Mouse (Mus musculus): Measurements from ENCODE around the gene Mybbp1a. TPM values are rescaled to one million over a fixed set of nuclear protein-coding genes. Genes with fewer than 3 reads are reported as not detected.
A peak's percentile ranks its signal among the peaks of the same experiment; 100 is the strongest.

The Mybbp1a gene
- polyA plus RNA-seq, 1 experiment from 2014 or later = 145 TPM

DNA sequence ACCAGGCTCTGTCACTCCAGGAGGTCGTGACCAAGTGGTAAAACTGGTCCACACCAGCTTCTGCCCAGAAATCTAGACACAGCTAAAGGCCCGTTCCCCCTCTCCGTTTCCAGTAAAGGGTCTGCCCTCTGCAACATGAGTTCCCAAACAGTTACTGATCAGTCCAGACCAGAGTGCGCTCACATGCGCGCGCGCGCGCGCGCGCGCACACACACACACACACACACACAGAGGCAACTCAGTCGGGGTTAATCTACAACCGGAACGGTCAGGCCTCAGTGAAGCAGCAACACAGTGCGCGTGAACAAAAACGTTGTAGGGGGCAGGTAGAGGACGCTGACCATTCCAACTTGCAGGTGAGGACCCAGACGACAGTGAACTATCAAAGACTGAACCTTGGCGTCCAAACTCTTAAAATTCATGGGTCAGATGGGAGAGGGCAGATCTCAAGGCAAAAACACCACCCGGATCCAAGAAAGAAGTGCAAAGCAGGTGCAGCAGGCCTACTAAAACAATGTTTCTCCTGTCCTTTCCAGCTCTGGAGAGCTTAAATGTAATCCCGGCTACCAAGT is 30.5 kb upstream of the Mybbp1a start:
- H3K4me2 ChIP-seq (ENCODE audit: low read depth) = peak overlapping the region; percentile 99
- peak overlapping the region; percentile 58 for H3K9ac ChIP-seq (ENCODE audit: low read length)
- 0 out of 2 replicates have a peak, but pooled peaks cover 2% of the 10 kb centered on the region for H3K27me3 ChIP-seq (ENCODE audit: control insufficient read depth, insufficient read depth, low read length)
- peak; percentile 29 for DNase-seq (ENCODE audit: low spot score)
- peaks cover 11% of the 10 kb centered on the region for H3K4me1 ChIP-seq (ENCODE audit: control insufficient read depth, insufficient read depth, low read length)
- peak overlapping the region; percentile 59 for H3K4me3 ChIP-seq (ENCODE audit: low read depth, low read length)
- ATAC-seq (ENCODE audit: insufficient read depth, low FRiP score, low TSS enrichment) = no peak
- under 1% methylated on average over 25 of the region's 25 CpGs for WGBS
- no peaks in the 10 kb centered on the region for H3K36me3 ChIP-seq (ENCODE audit: control insufficient read depth, insufficient read depth, low read length)
- H3K27ac ChIP-seq (ENCODE audit: low read depth, low read length) = no peak overlapping the region
- no peaks in the 10 kb centered on the region for H3K9me3 ChIP-seq (ENCODE audit: control insufficient read depth, low read length)

DNA sequence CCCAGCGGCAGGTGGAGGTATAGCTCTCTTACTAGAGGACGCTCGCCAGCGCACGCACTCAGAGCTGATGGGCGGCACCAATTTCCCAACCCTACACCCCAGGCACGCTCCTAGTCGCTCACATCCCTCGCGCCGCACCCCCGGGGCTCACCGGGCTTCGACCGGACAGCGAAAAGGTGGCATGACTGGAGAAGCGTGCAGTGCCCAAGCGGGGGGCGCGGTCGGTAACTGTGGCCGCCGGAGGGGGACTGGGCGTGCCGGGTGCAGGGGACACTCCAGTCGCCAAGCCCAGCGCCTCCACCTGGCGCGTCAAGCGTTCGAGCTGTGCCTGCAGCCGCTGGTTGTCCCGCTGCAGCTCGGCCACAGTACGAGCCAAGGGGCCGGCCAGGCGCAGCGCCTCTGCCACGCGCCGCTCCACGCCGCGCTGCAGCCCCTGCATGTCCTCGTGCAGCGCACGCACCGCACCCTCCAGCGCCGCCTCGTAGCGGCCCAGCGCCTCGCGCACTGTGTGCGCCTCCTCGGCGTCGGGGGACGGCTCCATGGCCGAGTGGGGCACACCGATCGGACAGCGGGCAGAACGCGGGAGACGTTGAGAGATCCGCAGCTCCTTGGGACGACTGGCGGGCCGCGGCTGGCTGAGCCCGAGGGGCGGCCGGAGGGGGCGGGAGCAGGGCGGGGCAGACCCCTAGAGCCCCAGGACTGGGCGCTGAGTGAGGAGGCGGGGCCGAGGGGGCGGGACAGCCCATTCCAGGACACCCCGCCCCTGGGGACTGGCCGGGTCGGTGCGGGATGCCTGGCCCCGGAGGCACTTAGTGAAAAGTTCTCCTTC is 29.8 kb upstream of the Mybbp1a start, which contains the start of gene Smtnl2:
Gene Smtnl2, minus strand, starts transcription at position 621 of the 829 bp plus-strand sequence.
- ATAC-seq (ENCODE audit: insufficient read depth, low FRiP score, low TSS enrichment) = peak; percentile 90
- Histone ChIP-seq H3K36me3 (ENCODE audit: control insufficient read depth, insufficient read depth, low read length) (no peaks in the 10 kb centered on the region), H3K4me1 (ENCODE audit: control insufficient read depth, insufficient read depth, low read length) (peaks cover 11% of the 10 kb centered on the region), H3K4me2 (ENCODE audit: low read depth) (peak within 1 kb of the TSS; percentile 99), H3K9me3 (ENCODE audit: control insufficient read depth, low read length) (no peaks in the 10 kb centered on the region), H3K9ac (ENCODE audit: low read length) (peak within 1 kb of the TSS; percentile 58), H3K4me3 (ENCODE audit: low read depth, low read length) (peak within 1 kb of the TSS; percentile 59), H3K27ac (ENCODE audit: low read depth, low read length) (no peak within 1 kb of the TSS), H3K27me3 (ENCODE audit: control insufficient read depth, insufficient read depth, low read length) (0 out of 2 replicates have a peak, but pooled peaks cover 2% of the 10 kb centered on the region)
- DNase-seq (ENCODE audit: low spot score) = peak; percentile 82
- under 1% methylated on average over 85 of the region's 86 CpGs for WGBS

GRCm38 (mm10) chr11:72411945-72412344 is 29.2 kb upstream of the Mybbp1a start:
- Histone ChIP-seq H3K27me3 (ENCODE audit: control insufficient read depth, insufficient read depth, low read length) (0 out of 2 replicates have a peak, but pooled peaks cover 2% of the 10 kb centered on the region), H3K4me2 (ENCODE audit: low read depth) (peak overlapping the region; percentile 99), H3K9ac (ENCODE audit: low read length) (no peak overlapping the region), H3K4me3 (ENCODE audit: low read depth, low read length) (peak overlapping the region; percentile 59), H3K36me3 (ENCODE audit: control insufficient read depth, insufficient read depth, low read length) (no peaks in the 10 kb centered on the region), H3K9me3 (ENCODE audit: control insufficient read depth, low read length) (no peaks in the 10 kb centered on the region), H3K4me1 (ENCODE audit: control insufficient read depth, insufficient read depth, low read length) (peaks cover 8% of the 10 kb centered on the region), H3K27ac (ENCODE audit: low read depth, low read length) (no peak overlapping the region)
- WGBS = 32% methylated on average over 9 of the region's 9 CpGs
- DNase-seq (ENCODE audit: low spot score) = no peak
- peak; percentile 11; the same call in 1 of the 2 replicates for ATAC-seq (ENCODE audit: insufficient read depth, low FRiP score, low TSS enrichment)

DNA sequence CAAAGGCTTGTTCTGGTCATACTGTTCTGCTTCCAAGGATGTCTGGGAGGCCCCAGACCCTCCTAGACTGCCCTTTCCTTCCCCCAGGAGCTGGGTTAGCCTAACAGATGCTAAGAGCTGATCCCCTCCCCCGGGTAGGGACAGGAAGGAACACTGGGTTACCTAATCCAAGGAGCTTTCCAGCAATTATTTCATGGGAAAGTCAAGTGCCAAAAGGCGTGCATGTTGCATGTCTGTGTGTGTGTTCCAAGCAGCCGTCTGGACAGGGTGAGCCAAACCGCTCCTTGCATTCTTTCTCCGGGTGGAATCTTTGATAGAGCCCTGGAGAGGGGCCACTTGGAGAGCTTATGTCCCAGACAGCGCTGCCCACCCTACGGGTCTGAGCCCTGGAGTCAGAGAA is 28.1 kb upstream of the Mybbp1a start:
- ATAC-seq (ENCODE audit: insufficient read depth, low FRiP score, low TSS enrichment) = no peak
- H3K36me3 ChIP-seq (ENCODE audit: control insufficient read depth, insufficient read depth, low read length) = no peaks in the 10 kb centered on the region
- no peak overlapping the region for H3K27ac ChIP-seq (ENCODE audit: low read depth, low read length)
- 81% methylated on average over 7 of the region's 7 CpGs for WGBS
- peaks cover 10% of the 10 kb centered on the region for H3K4me1 ChIP-seq (ENCODE audit: control insufficient read depth, insufficient read depth, low read length)
- 0 out of 2 replicates have a peak, but pooled peaks cover 2% of the 10 kb centered on the region for H3K27me3 ChIP-seq (ENCODE audit: control insufficient read depth, insufficient read depth, low read length)
- DNase-seq (ENCODE audit: low spot score) = no peak
- no peak overlapping the region for H3K4me2 ChIP-seq (ENCODE audit: low read depth)
- no peak overlapping the region for H3K4me3 ChIP-seq (ENCODE audit: low read depth, low read length)
- H3K9ac ChIP-seq (ENCODE audit: low read length) = no peak overlapping the region
- H3K9me3 ChIP-seq (ENCODE audit: control insufficient read depth, low read length) = no peaks in the 10 kb centered on the region

DNA sequence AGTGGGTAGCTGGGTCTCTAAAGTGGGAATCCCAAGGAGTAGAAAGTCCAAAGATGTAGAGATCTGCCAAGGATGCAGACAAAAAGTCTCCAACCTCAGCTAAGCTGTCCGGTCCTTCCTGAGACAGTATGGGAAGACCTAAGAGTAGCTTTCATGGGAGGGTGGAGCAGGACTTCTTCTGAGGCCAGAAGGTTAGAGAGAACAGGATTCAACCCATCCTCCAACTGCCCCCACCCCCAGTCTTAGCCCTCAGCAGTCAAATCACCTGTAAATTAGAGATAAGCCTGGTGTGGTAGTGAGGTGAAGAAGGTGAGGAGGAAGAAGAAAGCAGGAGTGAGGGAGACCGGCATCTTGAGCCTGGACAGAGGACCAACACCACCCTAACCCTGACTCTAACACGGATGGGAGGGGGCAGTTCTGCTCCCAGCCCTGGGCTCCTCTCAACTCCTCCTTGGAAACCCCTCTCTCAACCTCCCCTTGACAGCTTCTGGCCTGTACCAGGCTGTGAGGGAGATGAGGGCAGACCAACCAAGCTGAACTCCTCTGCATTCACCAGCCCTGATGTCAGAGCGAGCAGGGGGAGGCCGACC is 27.5 kb upstream of the Mybbp1a start:
- Histone ChIP-seq H3K4me3 (ENCODE audit: low read depth, low read length) (no peak overlapping the region), H3K36me3 (ENCODE audit: control insufficient read depth, insufficient read depth, low read length) (no peaks in the 10 kb centered on the region), H3K4me1 (ENCODE audit: control insufficient read depth, insufficient read depth, low read length) (peaks cover 10% of the 10 kb centered on the region), H3K4me2 (ENCODE audit: low read depth) (no peak overlapping the region), H3K27ac (ENCODE audit: low read depth, low read length) (no peak overlapping the region), H3K9ac (ENCODE audit: low read length) (no peak overlapping the region), H3K27me3 (ENCODE audit: control insufficient read depth, insufficient read depth, low read length) (0 out of 2 replicates have a peak, but pooled peaks cover 2% of the 10 kb centered on the region), H3K9me3 (ENCODE audit: control insufficient read depth, low read length) (no peaks in the 10 kb centered on the region)
- DNase-seq (ENCODE audit: low spot score) (no peak), ATAC-seq (ENCODE audit: insufficient read depth, low FRiP score, low TSS enrichment) (no peak)
- WGBS = 64% methylated on average over 5 of the region's 5 CpGs

- H3K9me3 ChIP-seq (ENCODE audit: control insufficient read depth, low read length) = no peaks in the 10 kb centered on the region
- no peaks in the 10 kb centered on the region for H3K27me3 ChIP-seq (ENCODE audit: control insufficient read depth, insufficient read depth, low read length)
- no peak overlapping the region for H3K4me2 ChIP-seq (ENCODE audit: low read depth)
- ATAC-seq (ENCODE audit: insufficient read depth, low FRiP score, low TSS enrichment) = no peak
- no peak for DNase-seq (ENCODE audit: low spot score)
- no peak overlapping the region for H3K27ac ChIP-seq (ENCODE audit: low read depth, low read length)
- H3K4me3 ChIP-seq (ENCODE audit: low read depth, low read length) = no peak overlapping the region
- WGBS = 85% methylated on average over 8 of the region's 8 CpGs
- H3K9ac ChIP-seq (ENCODE audit: low read length) = no peak overlapping the region
- H3K36me3 ChIP-seq (ENCODE audit: control insufficient read depth, insufficient read depth, low read length) = no peaks in the 10 kb centered on the region
- H3K4me1 ChIP-seq (ENCODE audit: control insufficient read depth, insufficient read depth, low read length) = peaks cover 8% of the 10 kb centered on the region
Observed at GRCm38 (mm10) chr11:72415155-72415554, 26.0 kb upstream of the Mybbp1a start.

GRCm38 (mm10) chr11:72416666-72417065 is 24.5 kb upstream of the Mybbp1a start:
- Histone ChIP-seq H3K9me3 (ENCODE audit: control insufficient read depth, low read length) (no peaks in the 10 kb centered on the region), H3K4me1 (ENCODE audit: control insufficient read depth, insufficient read depth, low read length) (peaks cover 6% of the 10 kb centered on the region), H3K36me3 (ENCODE audit: control insufficient read depth, insufficient read depth, low read length) (no peaks in the 10 kb centered on the region), H3K9ac (ENCODE audit: low read length) (no peak overlapping the region), H3K4me3 (ENCODE audit: low read depth, low read length) (no peak overlapping the region), H3K27me3 (ENCODE audit: control insufficient read depth, insufficient read depth, low read length) (no peaks in the 10 kb centered on the region), H3K4me2 (ENCODE audit: low read depth) (no peak overlapping the region), H3K27ac (ENCODE audit: low read depth, low read length) (no peak overlapping the region)
- ATAC-seq (ENCODE audit: insufficient read depth, low FRiP score, low TSS enrichment) (no peak), DNase-seq (ENCODE audit: low spot score) (no peak)
- WGBS = 89% methylated on average over 5 of the region's 5 CpGs

GRCm38 (mm10) chr11:72417376-72417775 is 23.8 kb upstream of the Mybbp1a start:
- no peak overlapping the region for H3K27ac ChIP-seq (ENCODE audit: low read depth, low read length)
- H3K4me1 ChIP-seq (ENCODE audit: control insufficient read depth, insufficient read depth, low read length) = peaks cover 6% of the 10 kb centered on the region
- H3K36me3 ChIP-seq (ENCODE audit: control insufficient read depth, insufficient read depth, low read length) = no peaks in the 10 kb centered on the region
- H3K27me3 ChIP-seq (ENCODE audit: control insufficient read depth, insufficient read depth, low read length) = no peaks in the 10 kb centered on the region
- H3K9me3 ChIP-seq (ENCODE audit: control insufficient read depth, low read length) = no peaks in the 10 kb centered on the region
- ATAC-seq (ENCODE audit: insufficient read depth, low FRiP score, low TSS enrichment) (no peak), DNase-seq (ENCODE audit: low spot score) (no peak)
- H3K4me3 ChIP-seq (ENCODE audit: low read depth, low read length) = no peak overlapping the region
- WGBS = 6% methylated on average over 4 of the region's 4 CpGs
- H3K9ac ChIP-seq (ENCODE audit: low read length) = 0 out of 2 replicates have a peak overlapping the region, but pooled peaks have one; percentile 5
- H3K4me2 ChIP-seq (ENCODE audit: low read depth) = no peak overlapping the region
